Mouse (Mus musculus) spleen, postnatal 36 days (tissue): ENCODE data around the gene Pabpc4l.
A peak's percentile ranks its signal among the peaks of the same experiment; 100 is the strongest.
"Not testable (repeated sequence)": the region's sequence is repeated elsewhere in the genome, so short reads cannot be mapped to it uniquely, and the experiment has no call there.

Experiments used
- DNase-seq, 2 experiments: peaks; one replicate each; pipeline ENCODE4 v3.0.0; 2022; ENCODE audit warnings: low spot score in 2 of 2, mixed read lengths in 1 of 2

Gene Pabpc4l

GRCm38 (mm10) chr3:46447481-46448265, at the start of gene Pabpc4l:
Gene Pabpc4l (minus strand): TSS chr3:46448219.
- peak in 1 of 2 experiments; percentile 1 for DNase-seq

DNA sequence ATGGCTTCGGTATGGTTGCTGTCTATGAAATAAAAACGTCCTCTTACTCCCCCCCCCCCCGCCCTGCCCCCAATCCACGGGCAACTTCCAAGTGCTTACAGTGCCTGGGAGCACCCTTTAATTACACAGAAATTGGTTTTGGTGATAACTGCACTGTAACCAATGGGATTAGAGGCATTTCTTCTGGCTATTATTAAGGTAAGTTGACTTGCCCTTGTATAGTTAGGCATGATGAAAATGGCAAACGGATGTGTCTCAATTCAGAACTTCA, 42.9 kb upstream of the Pabpc4l start:
- no peak for DNase-seq

- no peak for DNase-seq
Measured at GRCm38 (mm10) chr3:46490132-46490988, 42.3 kb upstream of the Pabpc4l start.

- DNase-seq, result not testable (repeated sequence)
Measured at GRCm38 (mm10) chr3:46486091-46486490, 38.1 kb upstream of the Pabpc4l start.

- no peak for DNase-seq
Measured at GRCm38 (mm10) chr3:46448266-46448532, 180 bp upstream of the Pabpc4l start.

DNA sequence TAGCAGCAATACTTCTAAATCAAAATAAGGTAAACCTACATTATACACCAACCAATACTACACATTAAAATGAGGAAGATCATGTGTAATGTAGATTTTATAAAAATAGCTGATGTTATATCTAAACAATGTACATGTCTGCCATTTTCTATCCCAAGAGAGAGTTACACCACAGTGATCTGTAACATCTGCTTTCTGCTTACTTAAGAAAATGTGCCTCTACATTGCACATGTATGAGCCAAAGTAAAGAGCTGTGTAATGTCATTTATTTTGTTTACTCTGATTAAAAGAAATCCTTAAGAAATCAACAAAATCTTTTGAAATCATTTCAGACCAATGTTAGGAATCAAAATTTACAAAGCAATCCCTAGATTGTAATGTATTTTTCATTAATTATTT, 16.6 kb downstream of the Pabpc4l start:
- no peak for DNase-seq
